Mouse (Mus musculus) midbrain, embryonic 10.5 days (tissue): ENCODE data around the gene Tmem267. TPM values are rescaled to one million over a fixed set of nuclear protein-coding genes. Genes with fewer than 3 reads are reported as not detected.
"Not testable (repeated sequence)": the region's sequence is repeated elsewhere in the genome, so short reads cannot be mapped to it uniquely, and the experiment has no call there.

Source experiments
- DNase-seq: peaks from one replicate; pipeline ENCODE4 v3.0.0-alpha.2; 2017; ENCODE audit warnings: low spot score
- H3K27ac ChIP-seq: fragments of 300-500 bp; sonication (generic); replicated peaks from 2 replicates; pipeline ENCODE4 v1.5.1; 2016; ENCODE audit warnings: mild to moderate bottlenecking
- H3K27me3 ChIP-seq: fragments of 300-500 bp; sonication (generic); 2 replicates; pipeline ENCODE4 v1.6.1; 2016; ENCODE audit warnings: low read depth, mild to moderate bottlenecking; ENCODE audit not compliant: poor library complexity, severe bottlenecking
- H3K36me3 ChIP-seq: fragments of 300-500 bp; sonication (generic); 2 replicates; pipeline ENCODE4 v1.6.1; 2016; ENCODE audit warnings: mild to moderate bottlenecking, moderate library complexity
- H3K4me1 ChIP-seq: fragments of 300-500 bp; sonication (generic); 2 replicates; pipeline ENCODE4 v1.6.1; 2016
- H3K4me3 ChIP-seq: fragments of 300-500 bp; sonication (generic); 2 replicates; pipeline ENCODE4 v1.5.1; 2016; ENCODE audit warnings: mild to moderate bottlenecking, moderate library complexity
- H3K9me3 ChIP-seq: fragments of 300-500 bp; sonication (generic); replicated peaks from 2 replicates; pipeline ENCODE4 v1.6.1; 2016; ENCODE audit warnings: mild to moderate bottlenecking
- WGBS: fragments of 180-500 bp; shearing (Covaris S2); methylation state at CpG from one replicate; pipeline ENCODE4 v1.1.7; 2016; 5-methylcytosine and 5-hydroxymethylcytosine counted together
- polyA plus RNA-seq: library from polyadenylated mRNA; unstranded; fragments of >200 nt; fragmentation: Nextera tagmentation; extraction: Ambion mirVana; gene quantifications from 2 replicates; pipeline ENCODE4 v1.2.1, GENCODE M21; 2016

Tmem267 gene
- 1.9 and 2.7 TPM in 2 replicates for polyA plus RNA-seq

- Histone ChIP-seq H3K27me3 (no peaks in the 10 kb centered on the region), H3K27ac (no peak within 1 kb of the TSS; the same call in 1 of the 2 replicates), H3K36me3 (peaks cover 44% of the 10 kb centered on the region), H3K4me3 (no peak within 1 kb of the TSS), H3K9me3 (peaks cover 21% of the 10 kb centered on the region), H3K4me1 (no peaks in the 10 kb centered on the region)
- 77% methylated on average over 87 of the region's 87 CpGs for WGBS
- peak; percentile 79 for DNase-seq
Observed at GRCm38 (mm10) chr13:119487880-119488580, at the start of gene Tmem267, which contains the start of gene 3110070M22Rik. TSS of gene Tmem267 (plus strand) at chr13:119488039. TSS of gene 3110070M22Rik (minus strand) at chr13:119488383.

DNA sequence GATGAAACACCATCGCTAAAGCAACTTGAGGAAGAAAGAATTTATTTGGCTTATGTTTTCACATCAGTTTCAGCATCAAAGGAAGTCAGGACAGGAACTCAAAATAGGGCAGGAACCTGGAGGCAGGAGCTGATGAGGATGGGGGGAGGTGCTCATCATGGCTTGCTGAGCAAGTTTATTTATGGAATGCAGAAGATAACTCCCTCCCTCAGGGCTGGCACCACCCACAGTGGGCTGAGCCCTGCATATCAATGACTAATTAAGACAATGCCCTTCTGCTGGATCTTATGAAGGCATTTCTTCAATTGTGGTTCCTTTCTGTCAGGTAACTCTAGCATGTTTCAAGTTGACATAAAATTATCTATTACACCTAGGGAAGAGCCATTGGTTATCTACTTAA is 45.6 kb upstream of the Tmem267 start:
- H3K9me3 ChIP-seq: no peaks in the 10 kb centered on the region
- H3K4me1 ChIP-seq: no peaks in the 10 kb centered on the region
- no peaks in the 10 kb centered on the region for H3K27me3 ChIP-seq
- H3K4me3 ChIP-seq: no peak overlapping the region
- 92% methylated on average over 1 of the region's 1 CpGs for WGBS
- DNase-seq: no peak
- no peak overlapping the region for H3K27ac ChIP-seq
- H3K36me3 ChIP-seq: peaks cover 97% of the 10 kb centered on the region

GRCm38 (mm10) chr13:119453563-119453962 is 34.3 kb upstream of the Tmem267 start:
- Histone ChIP-seq H3K9me3 (no peaks in the 10 kb centered on the region; the same call in 1 of the 2 replicates), H3K4me1 (no peaks in the 10 kb centered on the region), H3K27me3 (no peaks in the 10 kb centered on the region), H3K4me3 (no peak overlapping the region), H3K27ac (no peak overlapping the region), H3K36me3 (peaks cover 96% of the 10 kb centered on the region)
- 95% methylated on average over 4 of the region's 4 CpGs for WGBS
- no peak for DNase-seq

GRCm38 (mm10) chr13:119455082-119455481 is 32.8 kb upstream of the Tmem267 start:
- Histone ChIP-seq H3K9me3 (no peaks in the 10 kb centered on the region; the same call in 1 of the 2 replicates), H3K27me3 (no peaks in the 10 kb centered on the region), H3K4me1 (no peaks in the 10 kb centered on the region), H3K4me3 (no peak overlapping the region), H3K36me3 (peaks cover 90% of the 10 kb centered on the region), H3K27ac (no peak overlapping the region)
- DNase-seq: no peak

DNA sequence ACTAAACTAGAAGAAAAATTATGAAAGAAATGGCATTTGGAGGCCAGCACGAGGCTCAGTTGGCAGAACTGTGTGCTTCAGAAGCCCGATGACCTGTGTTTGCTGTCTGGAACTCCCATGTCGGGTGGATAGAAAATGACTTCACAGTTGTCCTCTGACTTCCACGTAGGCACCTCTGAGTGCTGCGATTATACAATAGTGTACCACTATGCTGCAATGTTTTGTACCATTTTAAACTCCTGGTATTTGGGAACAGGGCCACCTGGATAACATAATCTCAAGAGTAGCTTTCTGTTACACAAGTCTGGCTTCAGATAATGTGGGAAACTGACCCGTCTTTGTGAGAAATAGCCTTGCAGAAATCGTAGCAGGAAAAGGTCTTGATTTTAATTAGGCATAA is 31.5 kb upstream of the Tmem267 start:
- Histone ChIP-seq H3K36me3 (peaks cover 78% of the 10 kb centered on the region), H3K4me1 (no peaks in the 10 kb centered on the region), H3K4me3 (no peak overlapping the region), H3K9me3 (no peaks in the 10 kb centered on the region), H3K27me3 (no peaks in the 10 kb centered on the region), H3K27ac (no peak overlapping the region)
- WGBS: 93% methylated on average over 7 of the region's 7 CpGs
- no peak for DNase-seq

GRCm38 (mm10) chr13:119461900-119462595 is 25.8 kb upstream of the Tmem267 start:
- WGBS: 10% methylated on average over 10 of the region's 10 CpGs
- H3K9me3 ChIP-seq: no peaks in the 10 kb centered on the region
- H3K4me1 ChIP-seq: peaks cover 14% of the 10 kb centered on the region
- H3K36me3 ChIP-seq: peaks cover 43% of the 10 kb centered on the region
- peak overlapping the region; percentile 84 for H3K4me3 ChIP-seq
- no peak for DNase-seq
- peak overlapping the region; percentile 88 for H3K27ac ChIP-seq
- H3K27me3 ChIP-seq: no peaks in the 10 kb centered on the region

- DNase-seq: peak; percentile 89
- Histone ChIP-seq H3K4me1 (peaks cover 14% of the 10 kb centered on the region), H3K4me3 (peak within 1 kb of the TSS; percentile 84), H3K27ac (peak within 1 kb of the TSS; percentile 88), H3K9me3 (no peaks in the 10 kb centered on the region), H3K36me3 (peaks cover 44% of the 10 kb centered on the region), H3K27me3 (no peaks in the 10 kb centered on the region)
- 5% methylated on average over 57 of the region's 57 CpGs for WGBS
Observed at GRCm38 (mm10) chr13:119462596-119463560, 25.0 kb upstream of the Tmem267 start, which contains the start of gene 4833420G17Rik. TSS of gene 4833420G17Rik (plus strand) at chr13:119462768.

GRCm38 (mm10) chr13:119476631-119477030 is 11.2 kb upstream of the Tmem267 start:
- H3K36me3 ChIP-seq: peaks cover 98% of the 10 kb centered on the region
- H3K4me1 ChIP-seq: no peaks in the 10 kb centered on the region
- H3K27me3 ChIP-seq: no peaks in the 10 kb centered on the region
- no peak overlapping the region for H3K27ac ChIP-seq
- WGBS: 86% methylated on average over 9 of the region's 9 CpGs
- no peaks in the 10 kb centered on the region for H3K9me3 ChIP-seq
- no peak overlapping the region for H3K4me3 ChIP-seq
- DNase-seq: no peak

DNA sequence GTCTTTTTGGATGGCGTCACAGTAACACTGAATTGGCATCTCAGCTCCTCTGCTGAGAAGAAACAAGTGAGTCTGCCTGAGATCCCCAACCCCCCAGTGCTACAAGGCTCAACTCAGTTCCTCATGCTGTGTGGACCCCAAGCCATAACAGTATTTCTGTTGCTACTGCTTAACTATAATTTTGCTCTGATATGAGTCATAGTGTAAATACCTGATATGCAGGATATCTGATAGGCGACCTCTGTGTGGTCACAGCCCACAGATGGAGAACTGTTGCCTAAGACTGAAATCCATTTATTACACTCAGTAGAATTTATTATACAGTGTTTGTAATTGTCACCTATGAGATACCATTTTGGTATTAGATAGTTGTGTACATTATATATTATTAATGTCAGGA is 10.1 kb upstream of the Tmem267 start:
- no peak overlapping the region for H3K27ac ChIP-seq
- no peaks in the 10 kb centered on the region for H3K27me3 ChIP-seq
- no peak overlapping the region for H3K4me3 ChIP-seq
- no peak for DNase-seq
- no peaks in the 10 kb centered on the region for H3K9me3 ChIP-seq
- peaks cover 98% of the 10 kb centered on the region for H3K36me3 ChIP-seq
- WGBS: 94% methylated on average over 2 of the region's 2 CpGs
- H3K4me1 ChIP-seq: no peaks in the 10 kb centered on the region

DNA sequence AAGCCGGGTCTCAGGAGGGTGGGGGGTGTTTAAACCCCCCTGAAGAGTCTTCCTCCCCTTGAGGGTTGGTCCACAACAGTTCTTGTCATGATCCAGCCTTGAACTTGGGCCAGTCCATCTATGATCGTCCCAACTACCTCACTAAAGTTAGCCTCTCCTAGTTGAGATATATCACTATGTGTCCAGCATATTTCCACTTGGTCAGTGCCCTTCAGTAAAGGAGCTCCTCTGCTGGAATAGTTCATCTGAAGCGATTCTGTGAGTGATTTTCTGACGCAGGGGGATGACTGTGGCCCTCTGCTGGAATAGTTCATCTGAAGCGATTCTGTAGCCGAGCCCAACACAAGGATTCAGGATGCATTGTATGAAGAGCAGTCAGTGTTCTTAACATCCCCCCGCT is 485 bp upstream of the Tmem267 start:
- no peaks in the 10 kb centered on the region for H3K4me1 ChIP-seq
- H3K36me3 ChIP-seq: peaks cover 51% of the 10 kb centered on the region
- 61% methylated on average over 7 of the region's 7 CpGs for WGBS
- H3K27me3 ChIP-seq: no peaks in the 10 kb centered on the region
- H3K9me3 ChIP-seq: peaks cover 20% of the 10 kb centered on the region
- no peak for DNase-seq
- no peak overlapping the region for H3K4me3 ChIP-seq
- no peak overlapping the region for H3K27ac ChIP-seq

GRCm38 (mm10) chr13:119492083-119492482 is 4.2 kb downstream of the Tmem267 start:
- not testable (repeated sequence) for H3K27me3 ChIP-seq, H3K36me3 ChIP-seq, H3K4me1 ChIP-seq, H3K27ac ChIP-seq, DNase-seq, H3K4me3 ChIP-seq
- peaks cover 29% of the 10 kb centered on the region for H3K9me3 ChIP-seq
- 92% methylated on average over 10 of the region's 10 CpGs for WGBS

- peaks cover 28% of the 10 kb centered on the region for H3K9me3 ChIP-seq
- not testable (repeated sequence) for H3K4me3 ChIP-seq, H3K4me1 ChIP-seq, H3K27ac ChIP-seq, DNase-seq, H3K36me3 ChIP-seq, H3K27me3 ChIP-seq
- 94% methylated on average over 13 of the region's 22 CpGs for WGBS
Observed at GRCm38 (mm10) chr13:119494938-119495337, 7.1 kb downstream of the Tmem267 start.
